Mouse (Mus musculus) limb, embryonic 11.5 days (tissue): ENCODE results near the gene Supt3. TPM values are rescaled to one million over a fixed set of nuclear protein-coding genes. Genes with fewer than 3 reads are reported as not detected.

Experiments
- ATAC-seq: fragments of 200-750 bp; cut with Nextera tagmentation; 2 replicates; pipeline ENCODE4 v1.8.0; 2017; ENCODE audit warnings: low read depth; ENCODE audit not compliant: insufficient number of reproducible peaks, low FRiP score, low TSS enrichment
- DNase-seq: peaks from one replicate; pipeline ENCODE4 v3.0.0-alpha.2; 2015; ENCODE audit warnings: low spot score
- H3K27ac ChIP-seq: fragments of 300-500 bp; sonication (generic); replicated peaks from 2 replicates; pipeline ENCODE4 v1.5.1; 2014; ENCODE audit warnings: low read depth, mild to moderate bottlenecking, low read length
- H3K27me3 ChIP-seq: fragments of 300-500 bp; sonication (generic); 2 replicates; pipeline ENCODE4 v1.6.1; 2014; ENCODE audit warnings: mild to moderate bottlenecking, low read length, mixed read lengths; ENCODE audit not compliant: control insufficient read depth, insufficient read depth
- H3K36me3 ChIP-seq: fragments of 300-500 bp; sonication (generic); 2 replicates; pipeline ENCODE4 v1.6.1; 2014; ENCODE audit warnings: mild to moderate bottlenecking, low read length, moderate library complexity, mixed read lengths; ENCODE audit not compliant: control insufficient read depth, insufficient read depth
- H3K4me1 ChIP-seq: fragments of 300-500 bp; sonication (generic); 2 replicates; pipeline ENCODE4 v1.6.1; 2014; ENCODE audit warnings: low read length, mixed read lengths; ENCODE audit not compliant: control insufficient read depth, insufficient read depth
- H3K4me2 ChIP-seq: fragments of 300-500 bp; sonication (generic); 2 replicates; pipeline ENCODE4 v1.6.1; 2014; ENCODE audit warnings: low read depth, mild to moderate bottlenecking, moderate library complexity; ENCODE audit not compliant: severe bottlenecking
- H3K4me3 ChIP-seq: fragments of 300-500 bp; sonication (generic); 2 replicates; pipeline ENCODE4 v1.5.1; 2014; ENCODE audit warnings: low read depth, low read length
- H3K9ac ChIP-seq: fragments of 300-500 bp; sonication (generic); 2 replicates; pipeline ENCODE4 v1.6.1; 2014; ENCODE audit warnings: mild to moderate bottlenecking, low read length
- H3K9me3 ChIP-seq: fragments of 300-500 bp; sonication (generic); 2 replicates; pipeline ENCODE4 v1.6.1; 2016; ENCODE audit warnings: low read length; ENCODE audit not compliant: control insufficient read depth
- WGBS: fragments of 180-500 bp; shearing (Covaris S2); extraction: QIAGEN DNeasy Blood & Tissue Kit; methylation state at CpG from one replicate; pipeline ENCODE4 v1.1.7; 2014; 5-methylcytosine and 5-hydroxymethylcytosine counted together
- polyA plus RNA-seq: library from polyadenylated mRNA; unstranded; fragments of >200 nt; fragmentation: Nextera tagmentation; extraction: Ambion mirVana; gene quantifications from 2 replicates; pipeline ENCODE4 v1.2.1, GENCODE M21; 2014

Gene Supt3
- polyA plus RNA-seq, 1 experiment from 2014 or later = 27.0 TPM

GRCm38 (mm10) chr17:45004477-45005170 is 227.7 kb downstream of the Supt3 start:
- WGBS = 77% methylated on average over 13 of the region's 13 CpGs
- Histone ChIP-seq H3K4me2 (no peak overlapping the region), H3K4me3 (no peak overlapping the region), H3K9me3 (no peaks in the 10 kb centered on the region), H3K4me1 (peaks cover 3% of the 10 kb centered on the region; the same call in 1 of the 2 replicates), H3K9ac (no peak overlapping the region), H3K36me3 (no peaks in the 10 kb centered on the region), H3K27me3 (no peaks in the 10 kb centered on the region), H3K27ac (no peak overlapping the region)
- no peak for ATAC-seq
- no peak for DNase-seq

GRCm38 (mm10) chr17:45007461-45007860 is 230.5 kb downstream of the Supt3 start:
- Histone ChIP-seq H3K27ac (no peak overlapping the region), H3K9ac (no peak overlapping the region), H3K4me1 (peaks cover 3% of the 10 kb centered on the region; the same call in 1 of the 2 replicates), H3K4me2 (no peak overlapping the region), H3K36me3 (no peaks in the 10 kb centered on the region), H3K4me3 (no peak overlapping the region), H3K9me3 (no peaks in the 10 kb centered on the region), H3K27me3 (no peaks in the 10 kb centered on the region)
- DNase-seq = no peak
- no peak for ATAC-seq
- 70% methylated on average over 1 of the region's 1 CpGs for WGBS

GRCm38 (mm10) chr17:45008663-45009062 is 231.7 kb downstream of the Supt3 start:
- Histone ChIP-seq H3K9ac (no peak overlapping the region), H3K36me3 (no peaks in the 10 kb centered on the region), H3K4me3 (no peak overlapping the region), H3K27ac (no peak overlapping the region), H3K4me1 (peaks cover 3% of the 10 kb centered on the region; the same call in 1 of the 2 replicates), H3K27me3 (no peaks in the 10 kb centered on the region), H3K9me3 (no peaks in the 10 kb centered on the region), H3K4me2 (no peak overlapping the region)
- 65% methylated on average over 4 of the region's 4 CpGs for WGBS
- no peak for ATAC-seq
- no peak for DNase-seq

GRCm38 (mm10) chr17:45010409-45010808 is 233.5 kb downstream of the Supt3 start:
- no peak overlapping the region for H3K9ac ChIP-seq
- no peak for ATAC-seq
- no peaks in the 10 kb centered on the region for H3K4me1 ChIP-seq
- WGBS = 89% methylated on average over 2 of the region's 2 CpGs
- no peak overlapping the region for H3K4me2 ChIP-seq
- H3K36me3 ChIP-seq = no peaks in the 10 kb centered on the region
- H3K27me3 ChIP-seq = no peaks in the 10 kb centered on the region
- no peak for DNase-seq
- no peaks in the 10 kb centered on the region for H3K9me3 ChIP-seq
- no peak overlapping the region for H3K4me3 ChIP-seq
- no peak overlapping the region for H3K27ac ChIP-seq

GRCm38 (mm10) chr17:45016746-45017145 is 239.8 kb downstream of the Supt3 start:
- 88% methylated on average over 4 of the region's 4 CpGs for WGBS
- DNase-seq = no peak
- H3K4me1 ChIP-seq = no peaks in the 10 kb centered on the region
- no peak overlapping the region for H3K4me3 ChIP-seq
- no peaks in the 10 kb centered on the region for H3K36me3 ChIP-seq
- no peak overlapping the region for H3K4me2 ChIP-seq
- H3K27me3 ChIP-seq = no peaks in the 10 kb centered on the region
- H3K27ac ChIP-seq = no peak overlapping the region
- no peaks in the 10 kb centered on the region for H3K9me3 ChIP-seq
- no peak overlapping the region for H3K9ac ChIP-seq
- no peak for ATAC-seq

GRCm38 (mm10) chr17:45020155-45020930 is 243.4 kb downstream of the Supt3 start:
- H3K4me3 ChIP-seq = no peak overlapping the region
- no peaks in the 10 kb centered on the region for H3K4me1 ChIP-seq
- H3K27ac ChIP-seq = no peak overlapping the region
- H3K4me2 ChIP-seq = no peak overlapping the region
- no peaks in the 10 kb centered on the region for H3K36me3 ChIP-seq
- no peak for DNase-seq
- ATAC-seq = no peak
- no peak overlapping the region for H3K9ac ChIP-seq
- no peaks in the 10 kb centered on the region for H3K27me3 ChIP-seq
- whole genome bisulfite sequencing = 64% methylated on average over 8 of the region's 8 CpGs
- no peaks in the 10 kb centered on the region for H3K9me3 ChIP-seq

GRCm38 (mm10) chr17:45028441-45028840 is 251.5 kb downstream of the Supt3 start:
- no peak for DNase-seq
- Histone ChIP-seq H3K27ac (no peak overlapping the region), H3K9me3 (no peaks in the 10 kb centered on the region), H3K36me3 (0 out of 2 replicates have a peak, but pooled peaks cover 2% of the 10 kb centered on the region), H3K4me2 (no peak overlapping the region), H3K4me3 (no peak overlapping the region), H3K27me3 (no peaks in the 10 kb centered on the region), H3K4me1 (no peaks in the 10 kb centered on the region), H3K9ac (no peak overlapping the region)
- ATAC-seq = no peak
- WGBS = 84% methylated on average over 3 of the region's 3 CpGs

GRCm38 (mm10) chr17:45029106-45029505 is 252.2 kb downstream of the Supt3 start:
- H3K4me3 ChIP-seq = no peak overlapping the region
- ATAC-seq (no peak), DNase-seq (no peak)
- H3K27ac ChIP-seq = no peak overlapping the region
- no peak overlapping the region for H3K9ac ChIP-seq
- H3K4me2 ChIP-seq = no peak overlapping the region
- H3K9me3 ChIP-seq = no peaks in the 10 kb centered on the region
- no peaks in the 10 kb centered on the region for H3K27me3 ChIP-seq
- no peaks in the 10 kb centered on the region for H3K4me1 ChIP-seq
- WGBS = 90% methylated on average over 1 of the region's 1 CpGs
- 0 out of 2 replicates have a peak, but pooled peaks cover 2% of the 10 kb centered on the region for H3K36me3 ChIP-seq
